Comparison of ENCODE assay signal across 8 mouse cellular contexts in the genomic region with DNA sequence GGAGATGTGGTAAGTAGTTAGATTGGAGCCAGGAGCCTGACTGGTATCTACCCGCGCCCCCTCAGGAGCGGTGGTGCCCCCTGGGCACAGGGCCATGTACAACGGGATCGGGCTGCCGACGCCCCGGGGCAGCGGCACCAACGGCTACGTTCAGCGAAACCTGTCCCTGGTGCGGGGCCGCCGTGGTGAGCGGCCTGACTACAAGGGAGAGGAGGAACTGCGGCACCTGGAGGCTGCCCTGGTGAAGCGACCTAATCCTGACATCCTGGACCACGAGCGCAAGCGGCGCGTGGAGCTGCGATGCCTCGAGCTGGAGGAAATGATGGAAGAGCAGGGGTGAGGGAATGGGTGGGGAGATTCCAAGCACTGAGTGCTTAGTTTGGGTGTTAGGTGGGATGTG. TPM values are rescaled to one million over a fixed set of nuclear protein-coding genes. Genes with fewer than 3 reads are reported as not detected.
DNase-seq lines count a peak whose midpoint lies in the region; ATAC-seq and TF ChIP-seq lines count a peak whose summit lies in the region.

No protein-coding gene starts in this region.

- TF ChIP-seq POLR2A in spleen, adult 2 months (IDR thresholded peaks at IDR 0.05; ENCODE audit: low read depth, low read length) = no peak

- H3K36me3 ChIP-seq in spleen, adult 2 months (ENCODE audit: control insufficient read depth, insufficient read depth, low read length) = peaks cover 35% of the 10 kb centered on the region
- peaks cover 43% of the 10 kb centered on the region for H3K36me3 ChIP-seq in hindbrain, embryonic 13.5 days
- peaks cover 44% of the 10 kb centered on the region for H3K36me3 ChIP-seq in liver, embryonic 11.5 days (ENCODE audit: control insufficient read depth, insufficient read depth, low read length)
- H3K36me3 ChIP-seq in stomach, embryonic 15.5 days = peaks cover 34% of the 10 kb centered on the region

- 73% methylated on average over 25 of the region's 25 CpGs for WGBS in spleen, adult 2 months
- 85% methylated on average over 25 of the region's 25 CpGs for WGBS in hindbrain, embryonic 13.5 days
- 87% methylated on average over 25 of the region's 25 CpGs for WGBS in liver, embryonic 11.5 days
- WGBS in stomach, embryonic 15.5 days = 66% methylated on average over 25 of the region's 25 CpGs

- TF ChIP-seq CTCF in spleen, adult 2 months (IDR thresholded peaks at IDR 0.05; ENCODE audit: extremely low read depth, insufficient read depth, insufficient read length, insufficient replicate concordance) = no peak

- H3K27me3 ChIP-seq in spleen, adult 2 months (ENCODE audit: control insufficient read depth, insufficient read depth, low read length) = no peaks in the 10 kb centered on the region
- H3K27me3 ChIP-seq in hindbrain, embryonic 13.5 days = no peaks in the 10 kb centered on the region
- no peaks in the 10 kb centered on the region for H3K27me3 ChIP-seq in liver, embryonic 11.5 days (replicated peaks; ENCODE audit: control insufficient read depth, insufficient read depth, low read length)
- H3K27me3 ChIP-seq in stomach, embryonic 15.5 days (replicated peaks) = no peaks in the 10 kb centered on the region

- peak; percentile 68 to 85 for DNase-seq in adrenal gland, adult (ENCODE audit: inconsistent age in 2 of 2, low spot score in 1 of 2)
- DNase-seq in adrenal gland, postnatal 4 days (ENCODE audit: low spot score in 2 of 2) = no peak
- no peak for DNase-seq in spleen, adult 2 months (ENCODE audit: low read depth in 1 of 2, low spot score in 2 of 2)
- no peak for DNase-seq in spleen, postnatal 14 days (ENCODE audit: low spot score in 2 of 2)
- no peak for DNase-seq in liver, embryonic 11.5 days (ENCODE audit: low spot score)
- no peak for DNase-seq in thymus, postnatal 10 days (ENCODE audit: low spot score in 2 of 2)

- H3K4me2 ChIP-seq in hindbrain, embryonic 13.5 days = peak overlapping the region; percentile 29
- H3K4me2 ChIP-seq in liver, embryonic 11.5 days = no peak overlapping the region
- H3K4me2 ChIP-seq in stomach, embryonic 15.5 days = peak overlapping the region; percentile 59

- no peak overlapping the region for H3K27ac ChIP-seq in spleen, adult 2 months (ENCODE audit: insufficient read depth, low read length)
- H3K27ac ChIP-seq in hindbrain, embryonic 13.5 days = peak overlapping the region; percentile 37; the same call in 1 of the 2 replicates
- H3K27ac ChIP-seq in liver, embryonic 11.5 days (ENCODE audit: low read depth, low read length) = no peak overlapping the region
- peak overlapping the region; percentile 40; the same call in 1 of the 2 replicates for H3K27ac ChIP-seq in stomach, embryonic 15.5 days

- 0 out of 2 replicates have a peak overlapping the region, but pooled peaks have one; percentile 21 for H3K9ac ChIP-seq in hindbrain, embryonic 13.5 days
- no peak overlapping the region for H3K9ac ChIP-seq in liver, embryonic 11.5 days (ENCODE audit: low read depth, low read length)
- no peak overlapping the region for H3K9ac ChIP-seq in stomach, embryonic 15.5 days

- peaks cover 11% of the 10 kb centered on the region for H3K4me1 ChIP-seq in spleen, adult 2 months (ENCODE audit: control insufficient read depth, insufficient read depth, insufficient read length)
- peaks cover 40% of the 10 kb centered on the region for H3K4me1 ChIP-seq in hindbrain, embryonic 13.5 days (replicated peaks)
- peaks cover 15% of the 10 kb centered on the region for H3K4me1 ChIP-seq in liver, embryonic 11.5 days (replicated peaks; ENCODE audit: control insufficient read depth, insufficient read depth, low read length)
- H3K4me1 ChIP-seq in stomach, embryonic 15.5 days = peaks cover 5% of the 10 kb centered on the region

- peak overlapping the region; percentile 13; the same call in 1 of the 2 replicates for H3K4me3 ChIP-seq in spleen, adult 2 months (ENCODE audit: extremely low read depth, insufficient read depth, insufficient read length)
- 0 out of 2 replicates have a peak overlapping the region, but pooled peaks have one; percentile 4 for H3K4me3 ChIP-seq in hindbrain, embryonic 13.5 days
- peak overlapping the region; percentile 8 for H3K4me3 ChIP-seq in liver, embryonic 11.5 days (ENCODE audit: low read depth, low read length)
- H3K4me3 ChIP-seq in stomach, embryonic 15.5 days (replicated peaks) = 0 out of 2 replicates have a peak overlapping the region, but pooled peaks have one; percentile 11

- ATAC-seq in hindbrain, embryonic 13.5 days (ENCODE audit: low FRiP score) = no peak
- no peak for ATAC-seq in liver, embryonic 11.5 days (replicated peaks; ENCODE audit: low FRiP score)
- ATAC-seq in stomach, embryonic 15.5 days (ENCODE audit: insufficient read depth, low FRiP score, low read depth) = no peak

- no peaks in the 10 kb centered on the region for H3K9me3 ChIP-seq in hindbrain, embryonic 13.5 days
- H3K9me3 ChIP-seq in liver, embryonic 11.5 days (ENCODE audit: control insufficient read depth, low read length) = no peaks in the 10 kb centered on the region
- H3K9me3 ChIP-seq in stomach, embryonic 15.5 days = no peaks in the 10 kb centered on the region

RNA-seq across cellular contexts. Expression of gene Srrm2, which starts 16.5 kb away (rescaled TPM):
- total RNA-seq in adrenal gland, postnatal 4 days (2021) = 100 to 1,000 TPM; 855 to 927 TPM
- polyA plus RNA-seq in spleen, adult 2 months (2012; rRNA removed) = 601 and 671 TPM in 2 replicates
- 583 TPM in 2 replicates for polyA plus RNA-seq in hindbrain, embryonic 13.5 days (2015; fragmentation: Nextera tagmentation; extraction: Ambion mirVana)
- polyA plus RNA-seq in liver, embryonic 11.5 days (2014; fragmentation: Nextera tagmentation; extraction: Ambion mirVana) = 355 and 398 TPM in 2 replicates
- polyA plus RNA-seq in stomach, embryonic 15.5 days (2015; fragmentation: Nextera tagmentation; extraction: Ambion mirVana) = 448 and 501 TPM in 2 replicates

RNA-seq across cellular contexts. Expression of gene Flywch2, which starts 21.0 kb away (rescaled TPM):
- 10 to 100 TPM; 14.0 to 14.4 TPM for total RNA-seq in adrenal gland, postnatal 4 days (2021)
- polyA plus RNA-seq in spleen, adult 2 months (2012; rRNA removed) = 1.4 and 1.5 TPM in 2 replicates
- polyA plus RNA-seq in hindbrain, embryonic 13.5 days (2015; fragmentation: Nextera tagmentation; extraction: Ambion mirVana) = 68.1 and 79.0 TPM in 2 replicates
- 9.4 and 10.6 TPM in 2 replicates for polyA plus RNA-seq in liver, embryonic 11.5 days (2014; fragmentation: Nextera tagmentation; extraction: Ambion mirVana)
- 18.1 and 23.5 TPM in 2 replicates for polyA plus RNA-seq in stomach, embryonic 15.5 days (2015; fragmentation: Nextera tagmentation; extraction: Ambion mirVana)

RNA-seq across cellular contexts. Expression of gene Elob, which starts 22.1 kb away (rescaled TPM):
- total RNA-seq in adrenal gland, postnatal 4 days (2021) = 100 to 1,000 TPM; 364 to 381 TPM
- polyA plus RNA-seq in spleen, adult 2 months (2012; rRNA removed) = 237 and 329 TPM in 2 replicates
- polyA plus RNA-seq in hindbrain, embryonic 13.5 days (2015; fragmentation: Nextera tagmentation; extraction: Ambion mirVana) = 1,330 and 1,360 TPM in 2 replicates
- polyA plus RNA-seq in liver, embryonic 11.5 days (2014; fragmentation: Nextera tagmentation; extraction: Ambion mirVana) = 744 and 795 TPM in 2 replicates
- 938 and 1,022 TPM in 2 replicates for polyA plus RNA-seq in stomach, embryonic 15.5 days (2015; fragmentation: Nextera tagmentation; extraction: Ambion mirVana)

RNA-seq across cellular contexts. Expression of gene Prss33, which starts 29.0 kb away (rescaled TPM):
- total RNA-seq in adrenal gland, postnatal 4 days (2021) = not detected
- polyA plus RNA-seq in spleen, adult 2 months (2012; rRNA removed) = 0.08 and 0.09 TPM in 2 replicates
- 0.30 TPM in 2 replicates for polyA plus RNA-seq in hindbrain, embryonic 13.5 days (2015; fragmentation: Nextera tagmentation; extraction: Ambion mirVana)
- polyA plus RNA-seq in liver, embryonic 11.5 days (2014; fragmentation: Nextera tagmentation; extraction: Ambion mirVana) = not detected in 2 replicates
- polyA plus RNA-seq in stomach, embryonic 15.5 days (2015; fragmentation: Nextera tagmentation; extraction: Ambion mirVana) = 0.17 TPM in 1 of 2 replicates, not detected in the other

RNA-seq across cellular contexts. Expression of gene Flywch1, which starts 35.5 kb away (rescaled TPM):
- total RNA-seq in adrenal gland, postnatal 4 days (2021) = 10 to 100 TPM; 60.9 to 62.4 TPM
- polyA plus RNA-seq in spleen, adult 2 months (2012; rRNA removed) = 17.4 and 21.2 TPM in 2 replicates
- 224 and 228 TPM in 2 replicates for polyA plus RNA-seq in hindbrain, embryonic 13.5 days (2015; fragmentation: Nextera tagmentation; extraction: Ambion mirVana)
- 39.1 and 42.3 TPM in 2 replicates for polyA plus RNA-seq in liver, embryonic 11.5 days (2014; fragmentation: Nextera tagmentation; extraction: Ambion mirVana)
- polyA plus RNA-seq in stomach, embryonic 15.5 days (2015; fragmentation: Nextera tagmentation; extraction: Ambion mirVana) = 48.9 and 50.5 TPM in 2 replicates

Comparison
In these comparisons a context has a peak if more than half of its experiments do, and no peak if none do; other contexts are left out.
1. DNase-seq: peak in adrenal gland, adult (2 of 2); none in adrenal gland, postnatal 4 days (0 of 2), spleen, adult 2 months (0 of 2), spleen, postnatal 14 days (0 of 2), liver, embryonic 11.5 days (single experiment) and thymus, postnatal 10 days (0 of 2).
2. H3K27ac ChIP-seq: peak in hindbrain, embryonic 13.5 days (single experiment) and stomach, embryonic 15.5 days (single experiment); none in spleen, adult 2 months (single experiment) and liver, embryonic 11.5 days (single experiment).
3. Peak in every context shown above with its lines, with median percentiles within 50 percentile points of each other: H3K4me3 ChIP-seq.